Mouse (Mus musculus) cerebellum, adult 11 months (tissue): ENCODE measurements at regions not wholly inside any gene's neighbourhood (a gene's known extent, or its start where the extent isn't known, plus 50 kb on each side); places are given as distances from the start of the nearest gene placed in this dataset.

Experiments
- DNase-seq: peaks from one replicate; pipeline ENCODE4 v3.0.0; 2022

DNA sequence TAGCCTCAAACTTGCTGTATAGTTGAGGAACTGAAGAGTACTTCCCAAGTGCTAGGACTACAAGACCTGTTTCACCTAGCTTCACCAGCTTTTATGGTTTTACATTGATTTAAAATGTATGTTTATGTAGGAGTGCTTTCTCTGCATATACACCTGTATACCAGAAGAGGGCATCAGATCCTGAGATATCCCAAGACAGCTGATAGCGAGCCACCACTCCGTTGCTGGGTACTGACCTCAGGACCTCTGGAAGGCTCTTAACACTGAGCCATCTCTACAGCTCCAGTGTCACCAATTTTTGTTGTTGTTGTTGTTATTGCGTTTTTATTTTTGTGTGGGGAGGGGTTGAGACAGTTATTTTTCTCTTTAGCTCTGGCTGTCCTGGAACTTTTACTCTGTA lies 55.9 kb upstream of the Ddx3x start:
- no peak for DNase-seq

GRCm38 (mm10) chrX:13226429-13226828 lies 54.3 kb upstream of the Ddx3x start:
- DNase-seq, result no peak

DNA sequence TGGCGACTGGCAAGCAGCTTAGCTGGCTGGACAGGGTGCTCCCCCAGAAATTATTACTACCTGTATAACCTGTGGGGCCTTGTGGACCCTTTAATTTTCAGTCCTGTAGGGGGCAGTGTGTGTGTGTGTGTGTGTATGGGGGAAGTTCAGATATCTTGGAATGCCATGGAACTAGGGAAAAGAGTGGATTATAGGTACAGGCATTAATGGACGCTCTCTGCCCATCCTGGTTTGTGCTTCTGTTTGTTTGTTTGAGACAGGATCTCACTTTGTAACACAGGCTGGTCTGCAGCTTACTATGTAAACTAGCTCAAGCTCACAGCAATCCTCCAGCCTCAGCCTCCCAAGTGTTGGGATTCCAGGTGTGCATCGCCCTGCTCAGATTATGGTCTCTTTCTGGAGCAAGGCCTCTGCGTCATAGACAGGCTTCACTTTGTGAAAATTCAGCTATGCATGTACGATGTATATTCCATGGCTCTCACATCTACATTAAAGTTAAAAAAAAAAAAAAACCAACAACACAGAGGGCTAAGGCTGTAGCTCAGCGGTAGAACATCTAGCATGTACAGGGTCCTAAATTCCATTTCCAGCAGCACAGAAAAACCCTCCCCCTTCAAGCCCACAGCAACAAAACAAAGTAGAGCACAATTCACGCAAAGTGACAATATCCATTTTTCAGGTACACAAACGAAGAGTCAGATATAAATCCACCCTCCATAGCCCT lies 50.7 kb upstream of the Ddx3x start:
- no peak for DNase-seq

GRCm38 (mm10) chrX:13230615-13231179 lies 50.1 kb upstream of the Ddx3x start:
- DNase-seq, result peak; percentile 75
